Mouse (Mus musculus) midbrain, embryonic 14.5 days (tissue): ENCODE measurements around the gene Ndufaf7. TPM values are rescaled to one million over a fixed set of nuclear protein-coding genes. Genes with fewer than 3 reads are reported as not detected.

Source experiments
- ATAC-seq: fragments of 200-750 bp; cut with Nextera tagmentation; 2 replicates; pipeline ENCODE4 v1.8.0; 2017; ENCODE audit warnings: moderate number of reproducible peaks, moderate library complexity; ENCODE audit not compliant: low FRiP score, low TSS enrichment
- DNase-seq: peaks from one replicate; pipeline ENCODE4 v3.0.0-alpha.2; 2015
- H3K27ac ChIP-seq: fragments of 300-500 bp; sonication (generic); replicated peaks from 2 replicates; pipeline ENCODE4 v1.5.1; 2014; ENCODE audit warnings: mild to moderate bottlenecking, low read depth, low read length, moderate library complexity
- H3K27me3 ChIP-seq: fragments of 300-500 bp; sonication (generic); 2 replicates; pipeline ENCODE4 v1.6.1; 2014; ENCODE audit warnings: low read length, control low read depth, mixed read lengths; ENCODE audit not compliant: control insufficient read depth, insufficient read depth
- H3K36me3 ChIP-seq: fragments of 300-500 bp; sonication (generic); 2 replicates; pipeline ENCODE4 v1.6.1; 2014; ENCODE audit warnings: low read length, control low read depth; ENCODE audit not compliant: control insufficient read depth, insufficient read depth
- H3K4me1 ChIP-seq: fragments of 300-500 bp; sonication (generic); 2 replicates; pipeline ENCODE4 v1.6.1; 2014; ENCODE audit warnings: mild to moderate bottlenecking, antibody characterized with exemption, low read length, control low read depth; ENCODE audit not compliant: control insufficient read depth, insufficient read depth
- H3K4me2 ChIP-seq: fragments of 300-500 bp; sonication (generic); 2 replicates; pipeline ENCODE4 v1.6.1; 2014; ENCODE audit warnings: mild to moderate bottlenecking, low read length, moderate library complexity
- H3K4me3 ChIP-seq: fragments of 300-500 bp; sonication (generic); replicated peaks from 2 replicates; pipeline ENCODE4 v1.5.1; 2014; ENCODE audit warnings: low read depth, low read length
- H3K9ac ChIP-seq: fragments of 300-500 bp; sonication (generic); replicated peaks from 2 replicates; pipeline ENCODE4 v1.6.1; 2014; ENCODE audit warnings: mild to moderate bottlenecking, low read length, moderate library complexity
- H3K9me3 ChIP-seq: fragments of 300-500 bp; sonication (generic); 2 replicates; pipeline ENCODE4 v1.6.1; 2016; ENCODE audit warnings: low read length, control low read depth, mixed read lengths; ENCODE audit not compliant: control insufficient read depth
- WGBS: fragments of 180-500 bp; shearing (Covaris S2); extraction: QIAGEN DNeasy Blood & Tissue Kit; methylation state at CpG from one replicate; pipeline ENCODE4 v1.1.7; 2014; 5-methylcytosine and 5-hydroxymethylcytosine counted together
- polyA plus RNA-seq: library from polyadenylated mRNA; unstranded; fragments of >200 nt; fragmentation: Nextera tagmentation; extraction: Ambion mirVana; gene quantifications from 2 replicates; pipeline ENCODE4 v1.2.1, GENCODE M21; 2014

The Ndufaf7 gene
- polyA plus RNA-seq, 1 experiment from 2014 or later: 54.3 TPM

DNA sequence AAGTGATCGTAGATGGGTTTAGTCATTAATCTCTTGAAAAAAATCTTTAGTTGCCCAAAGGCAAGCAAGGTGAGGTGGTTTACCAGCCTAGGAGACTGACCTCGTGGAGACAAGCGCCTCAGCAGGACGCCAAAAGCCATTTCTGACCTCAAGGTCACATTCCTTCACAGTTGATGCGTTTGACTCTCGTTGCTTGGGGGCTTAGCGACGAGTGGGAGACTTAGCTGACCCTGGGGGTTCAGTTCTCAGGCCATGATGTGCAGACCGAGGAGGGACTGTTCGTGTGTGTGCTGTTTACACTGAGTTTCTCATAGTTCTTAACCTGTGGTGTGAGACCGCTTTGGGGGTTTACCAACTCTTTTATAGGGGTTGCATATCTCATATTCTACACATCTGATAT is 5.6 kb downstream of the Ndufaf7 start:
- Histone ChIP-seq H3K27me3 (no peaks in the 10 kb centered on the region), H3K4me2 (no peak overlapping the region), H3K4me1 (peaks cover 4% of the 10 kb centered on the region), H3K36me3 (peaks cover 46% of the 10 kb centered on the region), H3K9me3 (no peaks in the 10 kb centered on the region), H3K27ac (no peak overlapping the region), H3K9ac (no peak overlapping the region), H3K4me3 (no peak overlapping the region)
- no peak for DNase-seq
- ATAC-seq: no peak
- WGBS: 52% methylated on average over 11 of the region's 11 CpGs

DNA sequence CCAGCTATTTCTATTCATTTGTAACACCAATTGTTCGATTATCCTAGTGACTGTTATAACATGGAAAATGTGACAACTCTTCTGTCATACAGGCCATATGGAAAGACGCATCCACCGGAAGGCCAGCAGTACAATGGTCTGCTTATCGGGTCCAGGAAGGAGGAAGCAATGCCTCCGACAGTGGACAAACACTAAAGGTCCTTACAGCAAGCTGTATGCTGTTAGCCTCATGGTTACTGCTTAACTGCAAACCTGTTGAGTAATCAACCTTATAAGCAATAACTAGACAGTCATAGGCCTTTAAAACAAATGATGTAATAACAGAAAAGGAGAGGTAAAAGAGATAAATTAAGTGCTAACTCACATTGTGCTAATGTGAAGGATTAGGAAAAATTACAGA is 14.3 kb downstream of the Ndufaf7 start:
- Histone ChIP-seq H3K4me2 (no peak overlapping the region), H3K9ac (no peak overlapping the region), H3K9me3 (no peaks in the 10 kb centered on the region), H3K27me3 (no peaks in the 10 kb centered on the region), H3K36me3 (peaks cover 82% of the 10 kb centered on the region), H3K4me1 (no peaks in the 10 kb centered on the region), H3K4me3 (no peak overlapping the region), H3K27ac (no peak overlapping the region)
- ATAC-seq (no peak), DNase-seq (no peak)
- 96% methylated on average over 5 of the region's 5 CpGs for WGBS

DNA sequence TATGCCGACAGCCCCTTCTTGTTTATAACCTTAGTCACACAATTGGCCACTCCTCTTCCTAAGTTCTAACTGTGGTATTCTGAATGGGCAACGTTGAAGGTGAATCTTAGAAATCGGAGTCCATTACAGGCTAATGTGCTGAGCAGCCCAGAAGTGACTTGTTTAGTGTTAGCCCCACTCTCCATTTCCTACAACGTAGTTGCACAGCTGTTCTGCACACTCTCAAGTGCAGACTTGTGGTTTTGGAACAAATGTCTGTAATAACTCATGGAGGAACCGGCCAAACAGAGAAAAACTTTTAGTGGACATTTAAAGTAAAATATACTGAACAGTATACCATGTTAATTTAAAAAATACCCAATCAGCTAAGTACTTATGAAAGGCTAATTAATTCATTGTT is 15.1 kb downstream of the Ndufaf7 start:
- 94% methylated on average over 5 of the region's 5 CpGs for WGBS
- H3K27me3 ChIP-seq: no peaks in the 10 kb centered on the region

DNA sequence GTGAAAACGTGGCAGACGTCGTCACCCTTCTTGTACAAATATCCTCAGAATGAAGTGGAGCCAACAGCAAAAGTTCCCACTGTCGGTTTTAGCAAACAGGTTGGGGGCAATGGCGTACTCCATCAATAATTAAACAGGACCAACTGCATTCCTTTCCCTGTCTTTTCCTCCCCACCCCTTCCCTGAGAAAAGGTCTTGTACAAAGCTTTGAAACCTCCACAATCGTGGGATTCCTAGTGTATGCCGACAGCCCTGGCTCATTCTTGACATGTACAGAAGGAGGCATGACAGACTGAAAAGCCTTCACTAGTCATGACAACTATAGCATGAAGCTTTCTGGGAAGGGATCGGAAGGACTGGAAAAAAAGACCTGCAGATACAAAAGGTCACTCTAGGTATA is 16.3 kb downstream of the Ndufaf7 start:
- no peak for DNase-seq
- no peak for ATAC-seq
- 95% methylated on average over 8 of the region's 8 CpGs for WGBS
- H3K36me3 ChIP-seq: peaks cover 74% of the 10 kb centered on the region
- H3K4me3 ChIP-seq: no peak overlapping the region
- no peaks in the 10 kb centered on the region for H3K9me3 ChIP-seq
- H3K4me2 ChIP-seq: no peak overlapping the region
- no peak overlapping the region for H3K9ac ChIP-seq
- no peak overlapping the region for H3K27ac ChIP-seq
- no peaks in the 10 kb centered on the region for H3K27me3 ChIP-seq
- no peaks in the 10 kb centered on the region for H3K4me1 ChIP-seq

More for the DNA sequence above, 15.1 kb downstream of the Ndufaf7 start:
- H3K4me2 ChIP-seq: no peak overlapping the region
- no peak overlapping the region for H3K4me3 ChIP-seq
- no peaks in the 10 kb centered on the region for H3K4me1 ChIP-seq
- no peaks in the 10 kb centered on the region for H3K9me3 ChIP-seq
- no peak for ATAC-seq
- DNase-seq: no peak
- peaks cover 81% of the 10 kb centered on the region for H3K36me3 ChIP-seq
- H3K27ac ChIP-seq: no peak overlapping the region
- no peak overlapping the region for H3K9ac ChIP-seq

DNA sequence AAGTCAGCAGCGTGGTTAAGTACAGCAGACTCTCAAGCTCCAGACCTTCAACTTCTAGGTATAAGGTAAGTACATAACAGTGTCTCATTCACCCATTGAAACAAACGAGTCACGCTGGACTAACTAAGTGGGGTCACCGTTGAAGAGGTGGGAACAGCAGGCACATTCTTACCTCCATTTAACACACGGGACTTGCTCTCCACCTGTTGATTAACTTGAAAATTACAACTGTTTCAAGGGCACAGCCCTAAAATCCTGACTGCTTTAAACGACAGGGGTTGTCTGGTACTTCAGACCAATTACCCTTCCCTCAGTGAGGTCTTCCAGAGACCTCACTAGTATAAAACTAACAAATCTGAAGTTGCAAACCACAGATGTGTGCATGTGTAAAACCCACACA is 22.5 kb downstream of the Ndufaf7 start:
- H3K4me1 ChIP-seq: no peaks in the 10 kb centered on the region
- no peak overlapping the region for H3K27ac ChIP-seq
- WGBS: 87% methylated on average over 6 of the region's 6 CpGs
- DNase-seq (no peak), ATAC-seq (no peak)
- no peaks in the 10 kb centered on the region for H3K9me3 ChIP-seq
- no peak overlapping the region for H3K9ac ChIP-seq
- H3K36me3 ChIP-seq: peaks cover 57% of the 10 kb centered on the region
- H3K27me3 ChIP-seq: no peaks in the 10 kb centered on the region
- H3K4me2 ChIP-seq: no peak overlapping the region
- no peak overlapping the region for H3K4me3 ChIP-seq

DNA sequence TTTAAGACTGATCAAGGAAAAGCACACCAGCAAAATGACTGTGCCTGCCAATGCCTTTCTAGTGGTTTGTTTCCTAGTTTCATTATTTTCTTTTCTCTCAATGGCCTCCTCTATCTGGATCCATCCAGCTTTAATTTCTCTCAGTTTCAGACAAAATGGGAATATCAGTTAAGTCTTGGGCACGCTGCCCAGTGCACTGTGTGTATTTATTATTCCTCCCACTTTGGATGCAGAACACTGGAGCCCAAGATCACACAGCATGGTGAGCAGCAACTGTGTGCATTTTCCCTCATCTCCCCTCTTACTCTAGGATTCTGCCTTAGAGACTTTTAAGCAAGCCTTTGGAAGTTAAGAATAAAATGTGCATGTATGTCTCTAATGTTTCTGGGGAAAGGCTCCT is 27.5 kb downstream of the Ndufaf7 start:
- ATAC-seq: no peak
- peak; percentile 35 for DNase-seq
- H3K9ac ChIP-seq: no peak overlapping the region
- peaks cover 30% of the 10 kb centered on the region for H3K36me3 ChIP-seq
- H3K4me1 ChIP-seq: no peaks in the 10 kb centered on the region
- H3K9me3 ChIP-seq: no peaks in the 10 kb centered on the region
- H3K27ac ChIP-seq: no peak overlapping the region
- H3K4me2 ChIP-seq: no peak overlapping the region
- WGBS: 90% methylated on average over 1 of the region's 1 CpGs
- H3K4me3 ChIP-seq: no peak overlapping the region
- no peaks in the 10 kb centered on the region for H3K27me3 ChIP-seq

DNA sequence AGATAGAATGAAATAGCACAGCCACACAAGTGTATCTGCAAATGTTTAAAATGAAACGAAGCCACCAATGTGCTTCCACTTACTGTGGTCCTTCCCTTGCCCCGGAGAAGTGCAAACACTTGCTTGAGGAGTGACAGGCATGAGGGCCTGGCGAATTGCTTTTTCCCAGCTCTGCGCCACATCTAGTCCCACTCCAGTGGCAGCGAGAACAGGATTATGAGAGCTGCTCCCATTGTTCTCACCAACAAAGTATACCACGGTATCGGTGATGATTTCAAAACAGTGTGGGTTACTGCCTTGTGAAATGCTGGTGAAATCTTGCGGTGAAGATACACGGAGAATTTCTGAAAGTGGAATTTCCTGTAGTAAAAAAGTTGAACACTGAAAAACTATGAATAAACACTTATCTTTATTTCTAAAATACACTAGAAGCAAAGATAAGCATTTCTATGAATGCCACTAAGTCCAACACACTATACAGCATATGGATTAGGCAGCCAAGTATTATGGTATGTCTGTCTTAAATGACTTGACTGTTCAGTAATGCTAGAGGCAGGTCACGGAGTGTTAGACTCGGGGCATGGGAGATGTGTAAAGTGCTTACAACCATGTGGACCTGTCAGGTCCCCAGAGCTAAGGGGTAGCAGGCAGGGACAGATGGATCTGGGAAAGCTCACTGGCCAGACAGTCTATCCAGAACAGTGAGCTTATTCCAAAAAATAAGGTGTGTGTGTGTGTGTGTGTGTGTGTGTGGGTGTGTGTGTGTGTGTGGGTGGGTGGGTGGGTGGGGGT is 29.4 kb downstream of the Ndufaf7 start:
- H3K4me2 ChIP-seq: no peak overlapping the region

DNA sequence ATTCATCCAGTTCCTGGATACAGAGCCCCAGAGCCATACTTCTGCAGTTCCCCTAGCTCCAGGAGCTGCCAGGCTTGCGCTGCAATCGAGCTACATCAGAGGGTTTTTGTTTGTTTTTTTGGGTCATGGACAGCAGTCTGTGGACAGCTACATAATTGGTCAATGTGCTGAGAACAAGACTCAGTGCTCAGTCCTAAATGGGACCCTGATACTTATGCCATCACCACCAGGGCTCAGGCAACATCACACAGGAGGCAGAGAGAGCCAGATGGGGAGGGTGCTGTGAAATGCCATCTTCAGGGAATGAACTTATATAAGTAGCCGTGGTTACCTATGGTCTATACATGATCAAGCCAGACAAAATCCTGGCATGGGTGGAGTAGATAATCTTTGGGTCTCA is 31.6 kb downstream of the Ndufaf7 start:
- DNase-seq: no peak
- no peak overlapping the region for H3K27ac ChIP-seq
- no peaks in the 10 kb centered on the region for H3K4me1 ChIP-seq
- no peak overlapping the region for H3K4me2 ChIP-seq
- no peak overlapping the region for H3K9ac ChIP-seq
- ATAC-seq: no peak
- H3K4me3 ChIP-seq: no peak overlapping the region
- no peaks in the 10 kb centered on the region for H3K9me3 ChIP-seq
- H3K27me3 ChIP-seq: no peaks in the 10 kb centered on the region
- peaks cover 14% of the 10 kb centered on the region for H3K36me3 ChIP-seq
- 82% methylated on average over 3 of the region's 3 CpGs for whole genome bisulfite sequencing

More for the DNA sequence above, 29.4 kb downstream of the Ndufaf7 start:
- no peak for DNase-seq
- no peak overlapping the region for H3K4me3 ChIP-seq
- H3K27ac ChIP-seq: no peak overlapping the region
- H3K9ac ChIP-seq: no peak overlapping the region
- WGBS: 90% methylated on average over 11 of the region's 11 CpGs
- H3K4me1 ChIP-seq: no peaks in the 10 kb centered on the region
- no peaks in the 10 kb centered on the region for H3K27me3 ChIP-seq
- H3K36me3 ChIP-seq: peaks cover 18% of the 10 kb centered on the region
- no peaks in the 10 kb centered on the region for H3K9me3 ChIP-seq
- no peak for ATAC-seq

DNA sequence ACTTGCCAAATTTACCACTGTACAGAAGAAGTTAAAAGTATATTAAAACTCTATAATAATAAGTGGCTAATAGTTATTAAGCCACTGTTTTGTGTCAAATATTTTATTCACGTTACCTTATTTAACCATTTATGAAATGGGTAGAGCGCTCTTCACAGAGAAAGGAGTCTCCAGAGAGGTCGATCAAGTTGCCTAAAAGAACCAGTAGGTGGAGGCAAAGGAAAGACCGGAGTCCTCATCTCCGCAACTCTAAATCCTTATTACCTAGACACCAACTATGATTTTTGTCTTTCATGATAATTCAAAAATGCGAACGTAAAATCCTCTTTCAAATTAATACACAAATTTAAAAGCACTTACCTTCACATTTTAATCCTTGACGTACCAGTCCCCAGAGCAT is 46.2 kb downstream of the Ndufaf7 start:
- ATAC-seq (no peak), DNase-seq (peak; percentile 7)
- peaks cover 10% of the 10 kb centered on the region; the same call in 1 of the 2 replicates for H3K36me3 ChIP-seq
- H3K9me3 ChIP-seq: no peaks in the 10 kb centered on the region
- H3K27ac ChIP-seq: no peak overlapping the region
- no peaks in the 10 kb centered on the region for H3K4me1 ChIP-seq
- 96% methylated on average over 8 of the region's 8 CpGs for WGBS
- no peak overlapping the region for H3K9ac ChIP-seq
- no peaks in the 10 kb centered on the region for H3K27me3 ChIP-seq
- no peak overlapping the region for H3K4me2 ChIP-seq
- no peak overlapping the region for H3K4me3 ChIP-seq
